In the genomic region with DNA sequence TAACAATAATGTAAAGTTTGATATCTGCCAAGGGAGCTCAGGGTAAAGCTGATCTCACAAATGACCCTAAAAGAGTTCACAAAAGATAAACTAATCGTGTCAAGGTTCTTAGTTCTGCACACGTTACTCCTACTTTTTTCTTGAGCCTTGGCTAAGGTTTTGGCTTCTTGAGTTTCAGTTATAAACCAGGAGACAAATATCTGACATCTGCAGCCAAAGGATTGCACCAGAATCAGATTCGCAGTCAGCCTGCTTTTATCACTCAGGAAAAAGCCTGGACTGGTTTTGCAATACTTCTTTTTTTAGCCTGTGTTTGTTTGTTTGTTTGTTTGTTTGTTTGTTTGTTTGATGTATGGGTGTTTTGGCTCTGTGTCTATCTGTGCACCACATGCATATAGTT, we compare ENCODE assay signal across 23 mouse cellular contexts.
A peak's percentile ranks its signal among the peaks of the same experiment; 100 is the strongest.
DNase-seq lines count a peak whose midpoint lies in the region; TF ChIP-seq lines count a peak whose summit lies in the region.
"Had no signal": no experiment of that assay in that cellular context is flagged by ENCODE, and none has a peak within 500 bp of the region (broad histone marks: within the 10 kb centered on the region; RNA-seq: fewer than 3 reads in every experiment).

No protein-coding gene starts in this region.

- H3K27ac ChIP-seq in gastrocnemius, adult 2 months = peak overlapping the region; percentile 77
- no peak overlapping the region for H3K27ac ChIP-seq in limb, embryonic 10.5 days
- H3K27ac ChIP-seq: embryonic facial prominence, embryonic 12.5 days; forebrain, embryonic 10.5 days; forebrain, embryonic 12.5 days had no signal

- TF ChIP-seq CTCF in gastrocnemius, adult 2 months (IDR thresholded peaks at IDR 0.05) = no peak

- no peak overlapping the region for H3K4me3 ChIP-seq in gastrocnemius, adult 2 months
- H3K4me3 ChIP-seq in limb, embryonic 10.5 days = no peak overlapping the region
- H3K4me3 ChIP-seq: embryonic facial prominence, embryonic 12.5 days; forebrain, embryonic 10.5 days; forebrain, embryonic 12.5 days had no signal

- intact Hi-C loops in gastrocnemius, adult 2 months (cut with DNase I) = no loop called here

- H3K4me1 ChIP-seq in limb, embryonic 10.5 days = no peaks in the 10 kb centered on the region
- H3K4me1 ChIP-seq: embryonic facial prominence, embryonic 12.5 days; forebrain, embryonic 10.5 days; forebrain, embryonic 12.5 days had no signal

- no peaks in the 10 kb centered on the region for H3K36me3 ChIP-seq in limb, embryonic 10.5 days
- H3K36me3 ChIP-seq: embryonic facial prominence, embryonic 12.5 days; forebrain, embryonic 10.5 days; forebrain, embryonic 12.5 days; G1E had no signal

- H3K9me3 ChIP-seq in limb, embryonic 10.5 days (replicated peaks) = no peaks in the 10 kb centered on the region
- H3K9me3 ChIP-seq: embryonic facial prominence, embryonic 12.5 days; forebrain, embryonic 10.5 days; forebrain, embryonic 12.5 days; G1E had no signal

- DNase-seq in adrenal gland, postnatal 14 days = peak; percentile 23
- DNase-seq in adrenal gland, adult 18-20 months (ENCODE audit: low spot score in 2 of 2) = no peak
- DNase-seq in gastrocnemius, adult 2 months = no peak
- no peak for DNase-seq in gastrocnemius, postnatal 4 days (ENCODE audit: low spot score in 2 of 2)
- peak; percentile 9 for DNase-seq in adipocyte (ENCODE audit: low spot score)
- DNase-seq in skeletal muscle tissue, adult 2 months (ENCODE audit: low read depth, low spot score) = peak; percentile 20
- no peak for DNase-seq in limb, embryonic 10.5 days (ENCODE audit: low spot score)
- DNase-seq: adrenal gland, adult 8-10 months; adrenal gland, postnatal 25 days; B cell, adult 2 months; cerebellum, adult 11 months; cerebellum, adult 18-20 months; cerebellum, adult 8-10 months; cerebellum, adult 9-11 months; cerebellum, postnatal 14 days; cerebellum, postnatal 36 days; embryo, embryonic 11 days had no signal

- H3K27me3 ChIP-seq in limb, embryonic 10.5 days (ENCODE audit: low read depth, poor library complexity, severe bottlenecking) = no peaks in the 10 kb centered on the region
- H3K27me3 ChIP-seq: CH12.LX; embryonic facial prominence, embryonic 12.5 days; forebrain, embryonic 12.5 days; Patski had no signal

- 88% methylated on average over 3 of the region's 3 CpGs for WGBS in limb, embryonic 10.5 days

Comparison
In these comparisons a context has a peak if more than half of its experiments do, and no peak if none do; other contexts are left out.
1. DNase-seq: peak in adrenal gland, postnatal 14 days (single experiment), adipocyte (single experiment) and skeletal muscle tissue, adult 2 months (single experiment); none in adrenal gland, adult 18-20 months (0 of 2), gastrocnemius, adult 2 months (single experiment), gastrocnemius, postnatal 4 days (0 of 2) and limb, embryonic 10.5 days (single experiment).